Mouse (Mus musculus) CD4-positive, CD25-positive, alpha-beta regulatory T cell, adult 2 months (primary cell): Measurements from ENCODE around the gene Poln.
A peak's percentile ranks its signal among the peaks of the same experiment; 100 is the strongest.

Experiments used
- DNase-seq: peaks from one replicate; pipeline ENCODE4 v3.0.0-alpha.2; 2012; ENCODE audit warnings: low read depth, low spot score

Poln gene

GRCm38 (mm10) chr5:33983309-33984121 is 185.7 kb downstream of the Poln start, which contains the start of gene Gm1673:
TSS of gene Gm1673 (plus strand) at chr5:33983433.
- peak; percentile 44 for DNase-seq

DNA sequence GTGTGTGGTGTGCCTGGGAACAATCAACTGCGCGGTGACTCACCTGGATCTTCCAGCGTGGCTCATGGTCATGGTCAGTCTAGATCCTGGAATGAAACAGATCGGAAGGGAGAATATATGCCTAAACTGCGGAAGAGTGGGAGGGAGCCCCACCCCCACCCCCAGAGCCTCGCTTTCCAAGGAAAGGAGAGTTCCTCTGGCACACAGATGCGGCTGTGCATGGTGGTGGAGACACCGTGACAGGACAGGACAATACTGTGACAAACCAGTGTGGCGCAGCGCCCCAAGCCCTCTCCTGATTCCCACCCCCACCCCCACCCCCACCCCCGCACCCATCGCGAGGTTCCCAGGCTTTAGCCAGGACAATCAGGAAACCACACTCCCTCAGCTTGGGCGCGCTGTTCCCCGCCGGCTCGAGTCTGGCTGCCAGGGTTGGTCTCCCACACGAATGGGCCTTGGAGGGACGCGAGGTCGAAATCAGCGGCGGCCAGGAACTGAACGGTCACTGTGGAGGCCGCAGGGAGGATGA is 186.5 kb downstream of the Poln start:
- DNase-seq, result no peak

- DNase-seq, result no peak
Observed at GRCm38 (mm10) chr5:33976267-33976666, 193.0 kb downstream of the Poln start.

DNA sequence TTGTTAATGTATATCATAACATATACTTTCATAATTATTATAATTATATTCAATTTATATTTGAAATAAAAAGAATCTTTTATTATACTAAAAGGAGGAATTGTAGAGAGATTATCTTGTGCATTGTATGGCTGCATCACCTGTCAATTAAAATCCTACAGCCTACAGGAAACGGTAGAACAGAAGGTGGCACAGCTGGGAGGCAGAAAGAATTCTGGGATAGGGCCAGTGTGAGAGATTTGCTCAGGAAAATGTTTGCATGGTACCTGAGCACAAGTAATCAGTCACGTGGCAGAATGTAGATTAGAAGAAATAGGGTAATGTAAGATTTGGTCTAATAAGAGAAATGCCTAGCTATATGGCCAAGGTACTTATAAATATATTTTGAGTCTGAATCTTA is 194.5 kb downstream of the Poln start:
- DNase-seq, result no peak

DNA sequence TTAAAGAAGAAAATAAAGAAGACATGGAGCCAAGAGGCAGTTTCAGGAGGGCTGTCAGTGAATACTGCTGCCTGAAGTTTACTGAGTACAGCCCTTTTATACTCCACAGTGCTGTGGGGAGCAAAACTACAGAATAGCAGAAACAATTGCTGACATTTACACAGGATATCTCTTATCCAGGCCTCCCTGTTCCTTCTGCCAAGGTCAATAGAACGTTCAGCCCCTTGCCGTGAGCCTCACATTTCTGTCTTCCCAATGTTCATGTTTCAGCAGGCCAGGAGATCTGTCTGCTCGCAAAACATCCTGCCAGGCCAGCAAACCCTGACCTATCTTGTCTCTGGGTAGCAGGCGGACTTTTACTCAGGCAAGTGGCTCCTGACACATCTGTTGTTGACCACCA is 209.9 kb downstream of the Poln start:
- DNase-seq, result no peak
